Mouse (Mus musculus) ovary, adult 18-20 months (tissue): ENCODE measurements at regions not wholly inside any gene's neighbourhood (a gene's known extent, or its start where the extent isn't known, plus 50 kb on each side); places are given as distances from the start of the nearest gene placed in this dataset.
A peak's percentile ranks its signal among the peaks of the same experiment; 100 is the strongest.

Experiments
- DNase-seq: peaks from one replicate; pipeline ENCODE4 v3.0.0; 2022; ENCODE audit warnings: low spot score, mixed read lengths

DNA sequence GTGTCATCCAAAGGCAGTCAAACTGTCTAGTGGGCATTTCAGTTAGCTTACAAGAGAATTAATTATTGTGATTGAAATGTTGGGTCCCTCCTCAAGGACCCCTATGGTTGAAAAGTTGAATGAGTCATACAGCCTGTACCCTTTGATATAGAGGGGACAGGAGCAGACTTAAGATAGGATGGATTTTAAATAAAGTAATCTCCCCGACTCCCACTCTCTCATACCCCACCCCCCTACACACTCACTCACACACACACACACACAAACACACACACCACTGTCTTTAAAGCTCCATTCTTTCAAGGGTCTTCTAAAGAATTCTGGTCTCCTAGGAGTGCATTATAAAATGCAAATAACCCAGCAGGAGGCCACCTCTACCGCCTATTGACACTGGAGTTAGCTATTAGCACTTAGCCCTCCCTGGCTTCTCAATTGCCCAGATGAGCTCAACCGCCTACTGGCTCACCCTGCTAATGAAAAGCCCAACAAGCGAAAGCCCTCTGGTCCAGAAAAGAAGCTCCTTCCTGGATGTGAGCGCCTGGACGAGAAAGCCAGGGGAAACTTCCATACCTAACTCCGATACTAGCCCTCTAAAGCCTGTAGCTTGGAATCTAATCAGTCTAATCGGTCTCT lies 236.3 kb upstream of the Rgma start:
- no peak for DNase-seq

DNA sequence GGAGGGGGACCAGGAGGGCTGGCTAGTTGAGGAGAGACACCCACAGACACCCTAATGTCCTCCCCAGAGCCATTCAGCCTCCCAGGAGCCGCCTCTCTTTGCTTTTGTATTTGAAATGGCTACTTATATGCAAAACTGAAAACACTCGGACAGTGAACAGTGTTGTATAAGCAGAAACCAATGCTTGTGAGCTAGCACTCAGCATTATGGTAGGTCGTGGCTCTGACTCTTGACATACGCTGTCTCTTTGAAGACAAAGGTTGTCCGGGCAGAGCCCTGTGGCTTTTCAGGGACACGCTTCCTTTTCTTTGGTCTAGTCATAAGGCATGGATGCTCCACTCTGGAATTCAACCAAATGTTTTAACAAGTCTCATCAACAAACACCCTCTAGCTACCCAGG lies 235.4 kb upstream of the Rgma start:
- no peak for DNase-seq

DNA sequence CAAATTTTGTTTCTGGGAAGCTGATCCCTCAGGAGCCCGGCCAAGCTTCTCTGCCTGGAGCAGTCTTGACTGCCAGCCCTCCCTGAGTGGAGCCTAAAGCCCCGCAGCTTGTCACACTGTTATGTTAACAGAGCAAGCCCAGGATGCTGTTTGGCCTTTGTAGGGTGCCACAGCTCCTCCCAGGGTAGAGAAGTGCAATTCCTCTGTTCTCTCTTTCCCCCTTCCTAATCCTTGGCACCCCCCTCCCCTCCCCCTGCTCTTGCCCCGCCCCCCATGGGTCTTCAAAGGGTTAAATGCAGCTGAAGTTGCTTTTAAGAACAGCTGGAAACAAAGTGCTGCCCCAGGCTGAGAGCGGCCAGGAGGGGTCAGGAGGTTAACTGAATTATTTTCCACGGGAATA lies 234.1 kb upstream of the Rgma start:
- no peak for DNase-seq

DNA sequence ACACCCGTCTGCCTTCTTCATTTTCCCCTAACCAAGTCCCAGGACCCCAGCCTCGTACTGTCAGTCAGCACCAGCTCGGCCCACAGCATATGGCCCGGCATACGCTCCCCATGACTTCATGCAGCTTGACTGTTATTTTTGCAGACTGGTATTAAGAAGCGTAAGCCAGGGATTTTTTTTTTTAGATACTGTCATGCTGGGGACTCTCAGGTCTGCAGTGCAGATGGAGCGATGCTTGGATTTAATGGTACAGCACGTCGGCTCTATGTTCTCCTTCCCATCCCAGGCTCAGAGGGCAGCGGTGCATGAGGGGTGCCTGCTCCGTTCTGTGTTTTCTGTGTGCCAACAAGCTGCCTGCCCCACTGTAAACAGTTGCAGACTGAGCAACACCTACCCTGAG lies 231.4 kb upstream of the Rgma start:
- no peak for DNase-seq

DNA sequence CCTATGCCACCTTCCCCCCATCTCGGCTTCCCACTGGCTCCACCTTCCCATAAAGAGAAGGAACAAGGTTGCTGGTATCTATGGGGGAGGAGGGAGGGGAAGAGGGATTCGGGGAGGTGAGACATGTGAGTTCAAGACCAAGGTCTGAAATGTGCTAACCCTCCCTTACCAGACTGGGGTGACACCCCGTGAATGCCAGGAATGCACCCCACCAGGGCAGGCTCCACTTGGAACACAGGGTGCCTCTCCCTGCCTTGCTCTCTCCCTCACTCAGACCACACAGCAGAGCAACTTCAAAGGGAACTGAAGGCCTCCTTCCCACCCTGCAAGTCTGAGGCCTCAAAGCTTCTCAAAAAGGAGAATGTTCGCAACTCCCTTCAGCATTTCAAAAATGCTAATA lies 230.5 kb upstream of the Rgma start:
- DNase-seq, result no peak

DNA sequence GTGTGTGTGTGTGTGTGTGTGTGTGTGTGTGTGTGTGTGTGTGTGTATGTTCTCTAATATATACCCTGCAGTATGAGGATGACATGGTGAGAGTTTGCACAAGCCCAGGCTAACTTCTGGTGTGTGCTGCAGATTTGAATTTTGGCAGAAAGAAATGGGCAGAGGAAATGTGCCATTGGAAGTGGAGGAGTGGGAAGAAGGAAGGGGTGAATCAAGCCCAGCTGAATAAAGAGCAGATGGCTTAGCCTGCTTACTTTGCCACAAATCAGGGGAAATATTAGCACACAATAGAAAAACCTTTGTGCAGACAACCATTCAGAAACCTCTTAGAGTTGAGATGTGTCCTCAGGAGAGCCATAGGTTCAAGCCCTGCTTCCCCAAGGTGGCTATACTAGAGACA lies 228.1 kb upstream of the Rgma start:
- DNase-seq, result no peak

DNA sequence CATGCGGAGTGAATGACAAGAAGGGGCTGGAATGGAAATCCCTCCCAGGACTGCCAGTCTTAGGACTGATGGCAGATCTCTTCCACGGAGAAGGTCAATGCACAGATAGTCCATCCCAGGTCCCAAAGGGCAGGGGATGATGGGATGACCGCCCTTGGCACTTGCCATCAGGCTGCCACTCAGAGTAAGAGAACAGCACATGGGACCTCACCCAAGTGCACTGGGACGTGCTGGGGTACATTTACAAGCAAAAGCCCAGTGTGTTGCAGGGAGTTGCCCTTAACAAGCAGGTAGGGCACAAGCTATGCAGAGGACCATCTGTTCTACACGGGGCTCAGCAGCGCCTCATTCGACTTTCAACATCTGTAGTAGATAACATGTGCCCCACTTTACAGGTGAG lies 224.9 kb upstream of the Rgma start:
- no peak for DNase-seq

DNA sequence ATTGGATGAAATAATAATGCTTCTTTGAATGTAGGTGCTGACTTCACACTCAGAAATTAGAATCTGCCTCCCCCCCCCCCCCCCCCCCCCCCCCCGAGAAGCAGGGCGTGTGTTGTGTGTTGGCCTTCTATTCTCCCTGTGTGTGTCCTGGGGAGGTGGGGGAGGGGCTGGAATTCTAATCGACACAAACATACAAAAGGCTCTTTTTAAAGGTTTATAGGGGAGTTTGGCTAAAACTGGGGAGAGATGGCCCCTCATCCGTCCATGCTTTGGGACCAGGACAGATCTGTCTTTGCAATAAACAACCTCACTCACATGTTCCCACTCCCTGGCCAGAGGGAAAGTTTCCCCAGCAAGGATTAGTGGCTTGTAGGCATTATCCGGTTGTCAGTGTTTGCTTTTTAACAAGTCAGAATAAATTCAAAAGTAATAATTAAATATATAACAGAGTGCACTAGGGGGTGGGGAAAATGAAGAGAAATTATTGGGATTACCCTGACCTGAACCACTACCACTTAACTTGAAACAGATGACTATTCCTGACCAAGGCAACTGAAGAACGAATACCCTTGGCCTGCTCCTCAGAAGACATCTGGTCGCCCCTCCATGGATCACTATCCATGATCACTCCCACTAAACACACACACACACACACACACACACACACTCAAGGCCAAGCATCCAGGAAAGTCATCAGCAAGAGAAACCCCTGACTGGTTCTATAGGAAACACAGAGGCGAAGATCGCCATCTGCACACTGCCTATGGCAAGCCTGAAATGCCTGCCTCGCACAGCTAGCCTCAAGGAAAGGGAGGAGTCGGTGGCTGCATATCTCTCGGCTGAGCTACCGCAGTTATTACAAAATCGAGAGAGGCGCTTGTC lies 223.5 kb upstream of the Rgma start:
- DNase-seq, result no peak

DNA sequence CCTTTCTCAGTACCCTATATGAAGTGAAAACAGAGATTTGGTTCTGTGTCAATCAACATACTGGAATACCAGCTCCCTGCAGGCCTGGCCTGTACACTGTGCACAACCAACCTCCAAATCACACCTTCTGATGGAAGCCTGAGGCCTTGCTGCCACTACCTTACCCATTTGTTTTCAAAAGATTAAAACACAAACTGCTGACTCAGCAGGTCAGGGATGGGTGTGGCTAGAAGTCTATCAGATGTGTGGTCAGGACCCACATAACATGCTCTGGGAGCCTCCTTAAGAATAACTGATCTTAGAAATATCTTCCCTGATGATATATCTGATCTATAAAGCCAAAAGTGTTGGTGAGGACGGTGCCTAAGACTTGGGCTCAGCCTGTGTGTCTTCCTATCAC lies 221.6 kb upstream of the Rgma start:
- DNase-seq, result no peak

DNA sequence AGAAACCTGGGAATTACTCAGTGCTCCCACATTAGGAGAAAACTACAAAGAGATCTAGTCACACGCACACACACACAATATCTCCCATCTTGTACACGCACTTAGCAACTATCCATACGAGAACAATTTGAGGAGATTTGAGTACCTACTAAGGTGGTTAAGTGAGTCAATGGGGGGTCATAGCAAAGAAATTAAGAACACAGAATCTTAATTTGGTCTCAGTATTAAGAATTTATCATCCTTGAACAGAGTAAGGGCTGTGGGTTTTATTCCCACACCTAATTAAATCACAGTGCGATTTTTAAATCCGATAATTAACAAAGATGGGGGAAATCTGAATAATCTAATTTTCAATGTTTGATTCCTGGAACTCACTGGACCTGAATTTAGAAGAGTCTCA lies 216.5 kb upstream of the Rgma start:
- no peak for DNase-seq

DNA sequence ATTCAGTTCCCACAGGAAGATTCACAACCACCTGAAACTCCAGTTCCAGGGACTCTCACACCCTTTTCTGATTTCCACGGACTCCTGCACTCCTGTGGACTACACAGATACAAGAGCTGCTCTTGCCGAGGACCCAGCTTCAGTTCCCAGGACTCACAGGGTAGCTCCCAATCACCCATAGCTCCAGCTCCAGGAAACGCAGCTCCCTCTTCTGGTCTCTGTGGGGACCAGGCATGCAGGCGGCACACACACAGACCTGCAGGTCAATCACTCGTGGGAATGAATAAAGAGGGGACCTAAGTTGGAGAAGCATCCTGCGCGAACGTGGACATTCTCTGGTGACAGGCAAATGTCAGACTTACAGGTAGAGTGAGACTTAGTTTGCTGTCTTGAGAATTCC lies 214.3 kb upstream of the Rgma start:
- no peak for DNase-seq

DNA sequence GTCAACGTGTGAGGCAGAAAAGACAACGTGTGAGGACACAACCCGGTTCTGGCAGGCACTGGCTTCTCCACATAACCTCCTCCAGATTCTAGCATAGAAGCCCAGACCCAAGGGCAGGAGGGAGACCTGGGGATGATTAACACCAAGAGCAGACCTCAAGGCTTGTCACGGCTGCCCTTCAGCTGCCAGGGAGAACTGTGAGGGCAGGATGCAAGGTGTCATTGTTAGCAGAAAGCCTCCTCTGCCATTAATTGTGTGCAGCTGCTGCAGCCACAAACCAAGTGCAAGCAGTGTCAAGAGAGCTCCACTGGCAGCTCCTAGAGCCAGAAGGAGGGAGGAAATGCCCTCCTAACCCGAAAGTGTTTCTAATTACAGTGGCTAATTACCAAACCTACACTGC lies 211.6 kb upstream of the Rgma start:
- DNase-seq, result no peak

DNA sequence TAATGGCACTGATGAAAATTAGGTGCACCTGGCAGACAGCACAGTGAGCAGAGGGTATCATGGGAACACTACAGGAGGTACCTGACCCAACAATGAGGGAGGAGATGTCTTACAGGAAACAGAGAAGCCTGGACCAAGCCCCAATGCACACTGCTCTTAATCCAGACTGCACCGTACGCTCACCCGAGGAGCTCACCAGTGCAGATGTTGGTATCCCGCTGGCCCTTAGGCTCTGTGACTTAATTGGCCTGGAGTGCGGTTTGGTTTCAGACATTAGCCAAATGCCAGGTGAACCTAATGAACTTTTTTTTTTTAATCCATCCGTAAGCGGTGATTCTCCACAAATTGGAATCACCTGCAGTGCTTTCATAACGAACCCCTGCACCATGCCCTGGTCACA lies 209.8 kb upstream of the Rgma start:
- no peak for DNase-seq

DNA sequence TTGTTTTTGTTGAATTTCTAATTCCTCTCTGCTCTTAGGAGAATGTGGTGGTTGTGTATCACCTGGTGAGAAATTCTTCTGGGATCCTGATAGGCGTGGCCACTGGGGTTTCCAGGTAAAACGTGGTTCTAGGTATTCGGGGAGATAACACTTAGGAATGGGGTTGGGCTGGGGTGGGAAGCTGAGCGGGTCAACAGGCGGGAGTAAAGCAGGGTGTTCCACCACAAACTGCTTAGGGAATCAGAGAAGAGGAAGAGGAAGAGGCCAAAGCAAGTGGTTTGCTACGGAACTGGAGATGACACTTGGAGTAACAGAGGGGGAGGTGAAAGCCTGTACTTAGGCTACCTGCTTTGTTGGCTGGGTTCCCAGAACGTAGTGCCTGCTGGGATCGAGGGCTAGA lies 205.9 kb upstream of the Rgma start:
- no peak for DNase-seq

DNA sequence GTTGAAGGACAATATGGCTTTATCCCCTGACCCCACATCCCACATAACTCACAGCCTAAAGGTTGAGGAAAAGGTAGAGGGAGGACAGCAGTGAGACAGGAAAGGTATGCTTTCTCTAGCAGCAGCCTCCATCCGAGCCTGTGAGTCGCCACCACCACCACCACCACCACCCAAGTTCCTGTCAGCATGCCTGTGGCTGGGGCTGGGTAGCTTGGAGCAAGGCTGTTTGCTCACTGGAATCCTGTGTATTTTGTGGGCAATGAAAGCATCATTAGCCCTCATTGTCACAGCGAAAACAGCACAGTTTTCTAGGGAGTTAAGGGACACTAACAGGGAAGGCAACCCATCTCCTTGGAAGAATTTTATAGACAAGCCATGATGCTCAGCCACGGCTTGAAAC lies 202.7 kb upstream of the Rgma start:
- no peak for DNase-seq

DNA sequence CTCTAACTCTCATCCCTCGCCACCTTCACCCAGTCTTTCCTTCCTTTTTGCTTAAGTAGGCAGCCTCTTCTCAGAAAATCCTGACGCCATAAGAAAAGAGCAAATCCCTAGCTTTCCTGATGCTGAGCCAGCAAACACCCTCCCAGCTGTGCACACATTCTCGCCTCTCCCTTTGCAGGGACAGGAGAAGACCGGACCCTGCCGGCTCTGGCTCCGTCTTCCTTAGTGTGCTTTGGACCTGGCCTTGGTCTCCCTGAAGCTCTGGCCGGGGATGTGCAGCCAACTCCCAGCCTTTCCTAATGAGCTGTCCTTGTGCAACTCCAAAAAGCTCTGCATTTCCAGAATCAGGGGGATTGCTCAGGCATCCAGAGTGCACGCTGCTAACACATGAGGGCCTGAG lies 191.5 kb upstream of the Rgma start:
- peak; percentile 39 for DNase-seq

DNA sequence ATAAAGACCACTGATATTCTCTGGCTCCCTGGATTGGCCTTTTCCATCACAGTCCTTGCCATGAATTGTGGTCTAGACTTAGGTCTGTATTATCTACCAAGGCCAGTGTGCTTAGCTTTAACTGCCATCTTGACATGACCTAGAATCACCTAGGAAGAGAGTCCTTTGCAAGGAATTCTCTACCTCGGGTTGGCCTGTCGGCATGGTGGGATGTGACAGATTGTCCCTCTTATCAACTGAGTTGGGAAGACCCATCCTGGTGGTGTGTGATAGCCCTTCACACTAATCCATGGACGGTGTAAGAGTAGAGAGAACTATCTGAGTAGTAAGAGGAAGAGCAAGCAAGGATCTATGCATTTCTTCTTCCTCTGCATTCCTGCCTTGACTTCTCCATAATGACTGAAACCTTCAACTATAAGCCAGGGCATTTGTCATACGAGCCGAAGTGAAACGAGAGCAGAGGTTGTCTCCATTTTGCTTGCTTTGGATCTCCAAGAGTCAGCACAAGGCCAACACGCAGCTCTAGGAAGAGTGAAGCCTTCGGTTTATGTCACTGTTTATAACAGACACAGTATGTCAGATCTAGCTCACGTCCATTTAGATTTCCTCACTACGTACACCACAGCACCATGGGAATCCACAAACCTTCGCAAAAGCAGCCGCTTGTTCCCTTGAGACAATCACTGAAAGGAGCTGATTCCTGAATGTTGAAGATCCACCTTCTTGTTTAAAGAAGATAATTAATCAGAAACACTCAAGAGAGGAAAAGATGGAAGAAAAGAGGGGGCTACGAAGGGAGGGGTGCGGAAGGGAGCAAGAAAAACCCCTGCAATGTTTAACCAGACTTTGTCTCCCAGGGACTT lies 190.9 kb upstream of the Rgma start:
- DNase-seq, result no peak

DNA sequence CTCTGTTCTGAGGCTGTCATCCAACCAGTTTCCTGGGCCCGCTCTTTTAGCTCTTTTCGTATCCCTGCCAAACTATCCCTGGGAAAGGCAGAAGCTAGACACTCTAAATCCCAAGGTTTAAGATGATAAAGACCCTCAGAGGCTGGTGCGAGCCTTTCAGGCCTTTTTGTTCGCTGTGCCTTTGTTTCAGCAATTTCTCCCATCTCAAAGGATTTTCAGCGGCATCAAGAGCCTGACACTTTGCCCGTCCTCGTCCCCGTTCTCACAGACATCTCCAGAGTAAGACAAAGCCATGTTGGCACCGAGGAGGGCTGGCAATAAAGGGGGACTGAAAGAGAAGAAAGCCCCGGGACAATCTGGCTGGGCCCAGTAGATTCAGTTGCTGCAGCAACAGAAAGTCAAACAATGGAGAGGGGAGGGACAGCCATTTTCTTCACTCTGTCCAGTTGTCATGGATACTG lies 190.2 kb upstream of the Rgma start:
- DNase-seq, result no peak

DNA sequence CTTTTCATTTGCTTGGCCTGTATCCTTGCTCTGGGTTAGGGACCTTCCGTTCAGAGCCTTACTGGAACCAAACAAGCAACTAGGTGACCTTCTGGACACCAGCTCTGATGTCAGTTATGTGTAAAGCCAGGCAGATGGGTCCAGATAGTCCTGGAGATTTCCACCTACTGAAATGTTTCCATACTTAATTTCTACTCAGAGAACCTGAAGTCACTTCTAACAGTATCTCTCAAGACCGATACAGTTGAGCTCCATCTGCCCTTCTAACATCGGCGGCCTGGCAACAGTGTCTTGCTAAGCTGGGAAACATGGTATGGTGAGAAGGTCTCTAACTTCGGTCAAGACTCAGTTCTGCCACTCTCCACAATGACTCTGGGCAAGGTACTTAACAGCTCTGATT lies 189.7 kb upstream of the Rgma start:
- no peak for DNase-seq

DNA sequence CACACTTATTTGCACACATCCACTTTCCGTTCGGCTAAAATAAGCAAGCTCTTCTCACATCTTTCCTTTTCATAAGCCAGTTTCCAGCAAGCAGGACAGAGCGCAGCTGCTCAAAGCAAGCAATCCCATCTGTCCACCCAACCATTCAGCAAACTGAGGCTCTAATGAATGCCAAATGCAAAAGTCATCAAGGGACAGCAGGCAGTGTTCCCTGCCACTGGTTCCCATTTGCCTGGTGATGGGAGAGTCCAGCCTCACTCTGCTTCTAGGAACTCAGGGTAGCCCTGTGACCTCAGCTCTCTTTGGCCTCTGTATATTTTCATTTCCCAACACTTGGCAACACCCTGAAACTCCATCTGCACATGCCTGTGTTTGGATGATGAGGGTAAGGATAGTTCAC lies 188.8 kb upstream of the Rgma start:
- DNase-seq, result no peak

DNA sequence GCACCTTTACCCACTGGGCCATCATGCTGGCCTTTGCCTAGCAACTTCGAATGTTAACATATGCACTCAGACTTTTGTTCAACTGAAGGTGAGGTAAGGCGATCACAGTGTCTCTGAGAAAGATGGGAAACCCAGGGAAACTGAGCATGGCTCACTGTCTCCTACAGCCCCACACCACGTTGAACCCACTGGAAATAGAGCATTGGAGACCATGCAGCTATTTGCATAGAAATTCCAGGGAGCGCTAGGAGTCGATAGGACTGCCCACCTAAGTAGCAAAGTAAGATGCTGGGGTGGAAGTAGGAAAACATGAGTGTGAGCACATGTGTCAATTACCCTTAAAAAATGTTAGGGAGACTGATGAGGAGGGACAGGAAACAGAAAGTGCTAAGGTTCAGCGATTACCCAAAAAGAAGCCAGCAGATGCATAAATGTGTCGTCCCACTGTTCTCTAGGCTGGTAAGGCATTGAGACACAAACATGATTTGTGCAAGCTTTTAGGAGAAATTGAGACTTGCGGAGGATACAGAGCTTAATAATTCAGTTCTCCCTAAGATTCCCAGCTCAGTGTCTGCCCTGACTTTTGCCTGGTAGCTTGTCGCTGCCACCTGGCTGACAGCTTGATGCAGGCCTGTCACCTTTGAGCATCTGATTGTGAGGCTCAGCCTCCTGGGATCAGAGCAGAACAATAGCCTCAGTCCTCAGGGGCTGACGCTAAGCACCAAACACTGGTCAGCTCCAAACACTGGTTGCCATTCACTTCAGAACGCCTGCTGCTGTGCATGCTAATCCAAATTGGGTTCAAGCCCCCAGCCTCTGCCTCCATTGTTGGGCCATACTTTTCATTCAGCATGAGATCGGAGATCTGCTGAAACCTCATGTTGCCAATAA lies 183.7 kb upstream of the Rgma start:
- no peak for DNase-seq

DNA sequence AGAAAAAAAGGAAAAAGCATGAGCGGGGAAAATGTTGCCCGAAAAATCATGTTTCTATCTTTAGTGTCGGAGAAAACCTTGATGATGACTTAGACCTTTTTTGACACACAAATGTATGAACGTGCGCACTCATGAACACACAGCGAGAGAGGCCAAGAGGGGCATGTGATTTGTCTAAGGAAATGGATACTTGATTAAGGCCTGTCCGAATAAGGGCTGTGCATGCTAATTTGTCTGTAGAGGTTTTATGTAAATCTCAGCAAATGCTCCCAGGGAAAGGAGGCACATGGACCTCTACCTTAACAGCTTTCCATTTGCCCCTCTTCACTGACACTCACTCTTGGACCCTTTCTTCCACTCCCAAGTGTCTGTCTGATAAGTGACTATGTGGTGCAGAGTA lies 182.5 kb upstream of the Rgma start:
- DNase-seq, result no peak
